In the genomic region with DNA sequence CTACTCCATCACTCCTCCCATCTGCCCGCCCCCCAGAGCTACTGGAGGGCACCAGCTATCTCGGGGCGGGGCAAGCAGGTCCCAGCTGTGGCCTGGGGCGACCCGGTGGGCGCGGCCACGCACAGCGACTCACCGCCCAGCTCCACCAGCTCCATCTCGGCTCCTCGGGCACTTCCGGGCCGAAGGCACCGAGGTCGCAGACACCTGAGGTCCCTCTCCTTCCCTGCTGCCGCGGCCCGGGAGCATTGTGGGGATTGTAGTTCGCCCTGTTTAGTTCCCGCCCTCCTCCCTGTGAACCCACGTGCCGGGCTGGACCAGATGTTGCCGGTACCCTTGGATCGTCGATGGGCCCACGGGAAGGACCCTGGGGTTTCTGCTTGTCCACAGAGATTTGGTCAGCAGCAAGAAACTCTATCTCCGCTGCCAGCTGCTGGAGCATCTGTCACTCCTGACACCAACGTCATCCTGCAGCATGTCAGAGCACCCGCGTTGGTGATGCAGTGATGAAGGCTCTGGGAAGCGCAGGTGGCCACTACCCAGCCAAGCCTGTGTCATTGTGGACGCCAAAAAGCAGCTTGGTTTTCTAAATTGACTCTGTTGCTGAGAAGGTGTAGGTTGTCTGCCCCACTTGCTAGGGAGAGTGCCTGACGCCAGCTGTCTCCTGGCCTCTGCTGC, we compare ENCODE assay signal across 8 mouse cellular contexts. TPM values are rescaled to one million over a fixed set of nuclear protein-coding genes. Genes with fewer than 3 reads are reported as not detected.
A peak's percentile ranks its signal among the peaks of the same experiment; 100 is the strongest.
DNase-seq lines count a peak whose midpoint lies in the region; ATAC-seq and TF ChIP-seq lines count a peak whose summit lies in the region.

A gene (minus strand): TSS at position 231 of the 675 bp plus-strand sequence.

- peak; percentile 55 for ATAC-seq in embryonic facial prominence, embryonic 15.5 days (ENCODE audit: insufficient number of reproducible peaks, low FRiP score, low TSS enrichment, low read depth)
- peak; percentile 61 for ATAC-seq in kidney, embryonic 14.5 days (ENCODE audit: low FRiP score, low TSS enrichment)
- ATAC-seq in limb, embryonic 14.5 days (ENCODE audit: low FRiP score, low read depth) = peak; percentile 39
- peak; percentile 55 for ATAC-seq in midbrain, embryonic 16.5 days

- TF ChIP-seq POLR2A in limb, embryonic 14.5 days (IDR thresholded peaks at IDR 0.05; ENCODE audit: borderline replicate concordance, extremely low read depth, insufficient read depth, insufficient read length) = 0 out of 2 replicates have a peak, but pooled peaks have one; percentile 12

- H3K27me3 ChIP-seq in embryonic facial prominence, embryonic 15.5 days = no peaks in the 10 kb centered on the region
- H3K27me3 ChIP-seq in kidney, embryonic 14.5 days (ENCODE audit: control insufficient read depth, insufficient read depth, low read length) = no peaks in the 10 kb centered on the region
- no peaks in the 10 kb centered on the region for H3K27me3 ChIP-seq in limb, embryonic 14.5 days (ENCODE audit: control insufficient read depth, insufficient read depth, low read length)
- no peaks in the 10 kb centered on the region for H3K27me3 ChIP-seq in midbrain, embryonic 16.5 days (ENCODE audit: control insufficient read depth, insufficient read depth, low read depth, low read length)

- peak within 1 kb of the TSS; percentile 73 for H3K4me3 ChIP-seq in embryonic facial prominence, embryonic 15.5 days (replicated peaks)
- H3K4me3 ChIP-seq in kidney, embryonic 14.5 days (ENCODE audit: low read length) = peak within 1 kb of the TSS; percentile 66
- H3K4me3 ChIP-seq in limb, embryonic 14.5 days (replicated peaks; ENCODE audit: low read length) = peak within 1 kb of the TSS; percentile 59
- peak within 1 kb of the TSS; percentile 77 for H3K4me3 ChIP-seq in midbrain, embryonic 16.5 days (ENCODE audit: low read depth, low read length)

- peak within 1 kb of the TSS; percentile 83 for H3K4me2 ChIP-seq in embryonic facial prominence, embryonic 15.5 days (replicated peaks)
- H3K4me2 ChIP-seq in kidney, embryonic 14.5 days (replicated peaks; ENCODE audit: low read depth, low read length) = peak within 1 kb of the TSS; percentile 67
- peak within 1 kb of the TSS; percentile 77 for H3K4me2 ChIP-seq in limb, embryonic 14.5 days (replicated peaks; ENCODE audit: low read depth, low read length, severe bottlenecking)
- H3K4me2 ChIP-seq in midbrain, embryonic 16.5 days (ENCODE audit: low read length) = peak within 1 kb of the TSS; percentile 79

- peak; percentile 88 for DNase-seq in 416B (ENCODE audit: low read depth)
- DNase-seq in adrenal gland, postnatal 4 days (ENCODE audit: low spot score in 2 of 2) = peak; percentile 62 to 75
- DNase-seq in heart, adult 9 months (ENCODE audit: low spot score in 2 of 2) = peak; percentile 84 to 87
- DNase-seq in limb, embryonic 14.5 days (ENCODE audit: low spot score) = peak; percentile 63
- DNase-seq in spleen, postnatal 14 days (ENCODE audit: low spot score in 2 of 2) = peak; percentile 62 to 79

- H3K36me3 ChIP-seq in embryonic facial prominence, embryonic 15.5 days = peaks cover 13% of the 10 kb centered on the region; the same call in 1 of the 2 replicates
- peaks cover 9% of the 10 kb centered on the region; the same call in 1 of the 2 replicates for H3K36me3 ChIP-seq in kidney, embryonic 14.5 days (ENCODE audit: control insufficient read depth, insufficient read depth, low read length)
- peaks cover 9% of the 10 kb centered on the region for H3K36me3 ChIP-seq in limb, embryonic 14.5 days (ENCODE audit: control insufficient read depth, insufficient read depth, low read length)
- peaks cover 3% of the 10 kb centered on the region; the same call in 1 of the 2 replicates for H3K36me3 ChIP-seq in midbrain, embryonic 16.5 days (ENCODE audit: control insufficient read depth, insufficient read depth, low read length)

- H3K9me3 ChIP-seq in embryonic facial prominence, embryonic 15.5 days (replicated peaks) = no peaks in the 10 kb centered on the region
- no peaks in the 10 kb centered on the region for H3K9me3 ChIP-seq in kidney, embryonic 14.5 days (ENCODE audit: control insufficient read depth, low read length)
- no peaks in the 10 kb centered on the region for H3K9me3 ChIP-seq in limb, embryonic 14.5 days (ENCODE audit: control insufficient read depth, low read length)
- H3K9me3 ChIP-seq in midbrain, embryonic 16.5 days (replicated peaks; ENCODE audit: control insufficient read depth, low read length, poor library complexity, severe bottlenecking) = no peaks in the 10 kb centered on the region

- peak within 1 kb of the TSS; percentile 33 for H3K9ac ChIP-seq in embryonic facial prominence, embryonic 15.5 days
- peak within 1 kb of the TSS; percentile 62 for H3K9ac ChIP-seq in kidney, embryonic 14.5 days (ENCODE audit: low read depth, low read length)
- peak within 1 kb of the TSS; percentile 48 for H3K9ac ChIP-seq in limb, embryonic 14.5 days (ENCODE audit: low read depth, low read length, severe bottlenecking)
- H3K9ac ChIP-seq in midbrain, embryonic 16.5 days (ENCODE audit: low read depth, low read length) = peak within 1 kb of the TSS; percentile 73

- H3K4me1 ChIP-seq in embryonic facial prominence, embryonic 15.5 days = peaks cover 46% of the 10 kb centered on the region
- H3K4me1 ChIP-seq in kidney, embryonic 14.5 days (ENCODE audit: control insufficient read depth, insufficient read depth, low read length) = peaks cover 20% of the 10 kb centered on the region
- peaks cover 27% of the 10 kb centered on the region for H3K4me1 ChIP-seq in limb, embryonic 14.5 days (ENCODE audit: control insufficient read depth, insufficient read depth, low read length)
- H3K4me1 ChIP-seq in midbrain, embryonic 16.5 days (ENCODE audit: control insufficient read depth, insufficient read depth, low read length) = peaks cover 31% of the 10 kb centered on the region

- 2% methylated on average over 34 of the region's 34 CpGs for WGBS in embryonic facial prominence, embryonic 15.5 days
- WGBS in kidney, embryonic 14.5 days = 2% methylated on average over 34 of the region's 34 CpGs
- WGBS in limb, embryonic 14.5 days = 2% methylated on average over 34 of the region's 34 CpGs
- WGBS in midbrain, embryonic 16.5 days = 1% methylated on average over 33 of the region's 34 CpGs

- 0 out of 2 replicates have a peak within 1 kb of the TSS, but pooled peaks have one; percentile 39 for H3K27ac ChIP-seq in embryonic facial prominence, embryonic 15.5 days (replicated peaks)
- no peak within 1 kb of the TSS for H3K27ac ChIP-seq in kidney, embryonic 14.5 days (ENCODE audit: low read depth, low read length)
- no peak within 1 kb of the TSS for H3K27ac ChIP-seq in limb, embryonic 14.5 days (replicated peaks; ENCODE audit: low read depth, low read length)
- peak within 1 kb of the TSS; percentile 59 for H3K27ac ChIP-seq in midbrain, embryonic 16.5 days (ENCODE audit: low read length)

RNA-seq across cellular contexts. Expression of the gene that starts here (rescaled TPM):
- total RNA-seq in adrenal gland, postnatal 4 days (2021) = 10 to 100 TPM; 11.1 to 11.3 TPM
- polyA plus RNA-seq in embryonic facial prominence, embryonic 15.5 days (2015; fragmentation: Nextera tagmentation; extraction: Ambion mirVana) = 20.5 and 21.4 TPM in 2 replicates
- 23.8 and 25.7 TPM in 2 replicates for polyA plus RNA-seq in kidney, embryonic 14.5 days (2014; fragmentation: Nextera tagmentation; extraction: Ambion mirVana)
- 29.8 and 35.5 TPM in 2 replicates for polyA plus RNA-seq in limb, embryonic 14.5 days (2012; rRNA removed)
- 23.2 and 23.5 TPM in 2 replicates for polyA plus RNA-seq in limb, embryonic 14.5 days (2014; fragmentation: Nextera tagmentation; extraction: Ambion mirVana)
- polyA plus RNA-seq in midbrain, embryonic 16.5 days (2015; fragmentation: Nextera tagmentation; extraction: Ambion mirVana) = 60.1 and 63.2 TPM in 2 replicates

Comparison
In these comparisons a context has a peak if more than half of its experiments do, and no peak if none do; other contexts are left out.
1. H3K27ac ChIP-seq: peak in embryonic facial prominence, embryonic 15.5 days (single experiment) and midbrain, embryonic 16.5 days (single experiment); none in kidney, embryonic 14.5 days (single experiment) and limb, embryonic 14.5 days (single experiment).
2. Peak in every context shown above with its lines, with median percentiles within 50 percentile points of each other: DNase-seq, ATAC-seq, H3K4me2 ChIP-seq, H3K4me3 ChIP-seq and H3K9ac ChIP-seq.